Mouse (Mus musculus) ovary, postnatal 14 days (tissue): Measurements from ENCODE around the gene B230307C23Rik.
A peak's percentile ranks its signal among the peaks of the same experiment; 100 is the strongest.
"Not testable (repeated sequence)": the region's sequence is repeated elsewhere in the genome, so short reads cannot be mapped to it uniquely, and the experiment has no call there.

ENCODE experiments used
- DNase-seq: peaks from one replicate; pipeline ENCODE4 v3.0.0; 2022; ENCODE audit warnings: low spot score

Gene B230307C23Rik

GRCm38 (mm10) chr16:97996616-97997382 lies at the start of gene B230307C23Rik:
TSS of gene B230307C23Rik (plus strand) at chr16:97997315.
- peak; percentile 63 for DNase-seq

- no peak for DNase-seq
Measured at GRCm38 (mm10) chr16:97948836-97949235, 48.3 kb upstream of the B230307C23Rik start.

GRCm38 (mm10) chr16:97950061-97950460 lies 47.1 kb upstream of the B230307C23Rik start:
- no peak for DNase-seq

- no peak for DNase-seq
Measured at GRCm38 (mm10) chr16:97952371-97952770, 44.7 kb upstream of the B230307C23Rik start.

- no peak for DNase-seq
Measured at GRCm38 (mm10) chr16:97952801-97953200, 44.3 kb upstream of the B230307C23Rik start.

- DNase-seq = no peak
Measured at GRCm38 (mm10) chr16:97953300-97953699, 43.8 kb upstream of the B230307C23Rik start.

GRCm38 (mm10) chr16:97956011-97956410 lies 41.1 kb upstream of the B230307C23Rik start:
- no peak for DNase-seq

GRCm38 (mm10) chr16:97957626-97958025 lies 39.5 kb upstream of the B230307C23Rik start:
- DNase-seq = no peak

- no peak for DNase-seq
Measured at GRCm38 (mm10) chr16:97958401-97958973, 38.6 kb upstream of the B230307C23Rik start.

- no peak for DNase-seq
Measured at GRCm38 (mm10) chr16:97960348-97960747, 36.8 kb upstream of the B230307C23Rik start.

GRCm38 (mm10) chr16:97961381-97962150 lies 35.5 kb upstream of the B230307C23Rik start:
- DNase-seq = peak; percentile 5

GRCm38 (mm10) chr16:97962151-97962948 lies 34.8 kb upstream of the B230307C23Rik start, which contains the start of the genes C2cd2 and Zbtb21:
TSS of gene C2cd2 (minus strand) at chr16:97962598.
TSS of gene Zbtb21 (minus strand) at chr16:97962622.
- DNase-seq = peak; percentile 95

GRCm38 (mm10) chr16:97963956-97964540 lies 33.1 kb upstream of the B230307C23Rik start:
- DNase-seq = no peak

- no peak for DNase-seq
Measured at GRCm38 (mm10) chr16:97977277-97977676, 19.8 kb upstream of the B230307C23Rik start.

- no peak for DNase-seq
Measured at GRCm38 (mm10) chr16:97977722-97978121, 19.4 kb upstream of the B230307C23Rik start.

GRCm38 (mm10) chr16:97981362-97981761 lies 15.8 kb upstream of the B230307C23Rik start:
- no peak for DNase-seq

GRCm38 (mm10) chr16:97984589-97984988 lies 12.5 kb upstream of the B230307C23Rik start:
- DNase-seq = no peak

- DNase-seq = no peak
Measured at GRCm38 (mm10) chr16:97991517-97991916, 5.6 kb upstream of the B230307C23Rik start.

- not testable (repeated sequence) for DNase-seq
Measured at GRCm38 (mm10) chr16:97992477-97992876, 4.6 kb upstream of the B230307C23Rik start.

GRCm38 (mm10) chr16:97995849-97996615 lies 1.1 kb upstream of the B230307C23Rik start:
- peak; percentile 11 for DNase-seq

GRCm38 (mm10) chr16:97997383-97997731 lies 242 bp downstream of the B230307C23Rik start:
- DNase-seq = not testable (repeated sequence)
